ENCODE assay signal across 16 mouse cellular contexts in the genomic region with DNA sequence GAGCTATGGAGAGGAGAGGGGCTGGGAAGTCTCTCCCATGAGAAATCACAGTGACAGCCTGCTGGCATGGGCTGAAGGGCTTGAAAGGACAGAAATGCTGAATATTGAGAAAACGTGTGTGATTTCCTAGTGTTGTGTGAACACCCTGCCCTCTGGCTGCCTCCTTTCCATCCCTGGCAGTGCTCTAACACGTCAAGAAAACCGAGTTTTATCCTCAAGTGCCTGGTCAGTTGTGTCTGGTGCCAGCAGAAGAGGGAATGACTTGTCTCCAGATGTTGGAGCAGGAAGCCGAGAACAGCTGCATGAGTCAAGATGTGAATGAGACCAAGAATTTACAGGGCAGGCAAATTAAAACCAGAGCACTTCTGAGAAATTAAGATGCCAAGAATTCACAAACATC. TPM values are rescaled to one million over a fixed set of nuclear protein-coding genes. Genes with fewer than 3 reads are reported as not detected.
A peak's percentile ranks its signal among the peaks of the same experiment; 100 is the strongest.
DNase-seq lines count a peak whose midpoint lies in the region; ATAC-seq and TF ChIP-seq lines count a peak whose summit lies in the region.
"Had no signal": no experiment of that assay in that cellular context is flagged by ENCODE, and none has a peak within 500 bp of the region (broad histone marks: within the 10 kb centered on the region; RNA-seq: fewer than 3 reads in every experiment).

No protein-coding gene starts in this region.

- no peaks in the 10 kb centered on the region for H3K9me3 ChIP-seq in limb, embryonic 12.5 days
- H3K9me3 ChIP-seq: forebrain, embryonic 15.5 days; megakaryocyte, embryonic 14.5 days had no signal

- H3K4me3 ChIP-seq in gastrocnemius, adult 2 months: no peak overlapping the region
- H3K4me3 ChIP-seq in embryonic fibroblast, embryonic 13.5 days (ENCODE audit: insufficient read depth, low read length): no peak overlapping the region
- no peak overlapping the region for H3K4me3 ChIP-seq in limb, embryonic 12.5 days (replicated peaks)
- H3K4me3 ChIP-seq: forebrain, embryonic 15.5 days; layer of hippocampus, adult 2 months; megakaryocyte, embryonic 14.5 days had no signal

- H3K9ac ChIP-seq in limb, embryonic 12.5 days (replicated peaks): no peak overlapping the region
- H3K9ac ChIP-seq: forebrain, embryonic 15.5 days; lung, embryonic 14.5 days had no signal

- no peak overlapping the region for H3K4me2 ChIP-seq in limb, embryonic 12.5 days
- H3K4me2 ChIP-seq: forebrain, embryonic 15.5 days; lung, embryonic 14.5 days had no signal

- ATAC-seq in limb, embryonic 12.5 days (ENCODE audit: insufficient number of reproducible peaks, insufficient read depth, low FRiP score, low TSS enrichment, low read depth): no peak
- ATAC-seq: forebrain, embryonic 15.5 days had no signal

- 7% methylated on average over 4 of the region's 4 CpGs for WGBS in limb, embryonic 12.5 days

- peak; percentile 36 for DNase-seq in gastrocnemius, adult 2 months
- no peak for DNase-seq in gastrocnemius, postnatal 4 days (ENCODE audit: low spot score in 2 of 2)
- peak; percentile 70 for DNase-seq in 3T3-L1 (ENCODE audit: low read depth, low spot score)
- DNase-seq in kidney, adult 11 months: no peak
- DNase-seq in yolk sac, embryonic 10.5 days (ENCODE audit: low spot score): no peak
- no peak for DNase-seq in cerebellum, adult 9-10 months
- DNase-seq: cerebellum, adult 11 months; cerebellum, postnatal 36 days; lung, embryonic 14.5 days; right cerebral cortex, postnatal 25 days; thymus, adult 18-20 months had no signal

- intact Hi-C loops in gastrocnemius, adult 2 months (cut with DNase I): no loop called here

- TF ChIP-seq POLR2A in embryonic fibroblast, embryonic 13.5 days (IDR thresholded peaks at IDR 0.05; ENCODE audit: low read depth, low read length): no peak

- peak overlapping the region; percentile 46; the same call in 1 of the 2 replicates for H3K27ac ChIP-seq in gastrocnemius, adult 2 months
- peak overlapping the region; percentile 20; the same call in 1 of the 2 replicates for H3K27ac ChIP-seq in embryonic fibroblast, embryonic 13.5 days (ENCODE audit: insufficient read depth, low read length)
- H3K27ac ChIP-seq in limb, embryonic 12.5 days: peak overlapping the region; percentile 54; the same call in 1 of the 2 replicates
- H3K27ac ChIP-seq: forebrain, embryonic 15.5 days; layer of hippocampus, adult 2 months had no signal

- peaks cover 6% of the 10 kb centered on the region for H3K4me1 ChIP-seq in embryonic fibroblast, embryonic 13.5 days (ENCODE audit: control insufficient read depth, insufficient read depth, low read length)
- H3K4me1 ChIP-seq in limb, embryonic 12.5 days (replicated peaks): peaks cover 25% of the 10 kb centered on the region

- TF ChIP-seq CTCF in gastrocnemius, adult 2 months (IDR thresholded peaks at IDR 0.05): no peak
- TF ChIP-seq CTCF in embryonic fibroblast, embryonic 13.5 days (IDR thresholded peaks at IDR 0.05; ENCODE audit: borderline replicate concordance, insufficient read depth, low read length): no peak

- no peaks in the 10 kb centered on the region for H3K27me3 ChIP-seq in limb, embryonic 12.5 days
- H3K27me3 ChIP-seq: forebrain, embryonic 15.5 days had no signal

- no peaks in the 10 kb centered on the region for H3K36me3 ChIP-seq in limb, embryonic 12.5 days
- H3K36me3 ChIP-seq: forebrain, embryonic 15.5 days had no signal

RNA-seq across cellular contexts. Expression of a gene that starts 33.9 kb away (rescaled TPM):
- total RNA-seq in gastrocnemius, adult 2 months (2021): 1 to 10 TPM; 3.8 to 5.1 TPM
- total RNA-seq in gastrocnemius, postnatal 4 days (2021): 1 to 10 TPM; 8.0 to 9.8 TPM
- polyA plus RNA-seq in embryonic fibroblast, embryonic 13.5 days (2011; ENCODE audit: insufficient read length, low read depth, missing spikeins): 27.3 and 29.4 TPM in 2 replicates
- polyA plus RNA-seq in limb, embryonic 12.5 days (2016; fragmentation: Nextera tagmentation; extraction: Ambion mirVana): 30.5 and 33.2 TPM in 2 replicates

RNA-seq across cellular contexts. Expression of a gene that starts 34.6 kb away (rescaled TPM):
- 1 to 10 TPM; 8.1 to 9.8 TPM for total RNA-seq in gastrocnemius, adult 2 months (2021)
- 10 to 100 TPM in 1 of 2 experiments, 1 to 10 TPM in 1; 9.3 to 11.2 TPM for total RNA-seq in gastrocnemius, postnatal 4 days (2021)
- 10.0 and 11.5 TPM in 2 replicates for polyA plus RNA-seq in embryonic fibroblast, embryonic 13.5 days (2011; ENCODE audit: insufficient read length, low read depth, missing spikeins)
- polyA plus RNA-seq in limb, embryonic 12.5 days (2016; fragmentation: Nextera tagmentation; extraction: Ambion mirVana): 20.4 and 20.7 TPM in 2 replicates

Comparison
In these comparisons a context has a peak if more than half of its experiments do, and no peak if none do; other contexts are left out.
1. DNase-seq: peak in gastrocnemius, adult 2 months (single experiment) and 3T3-L1 (single experiment); none in gastrocnemius, postnatal 4 days (0 of 2), kidney, adult 11 months (single experiment), yolk sac, embryonic 10.5 days (single experiment) and cerebellum, adult 9-10 months (single experiment).
2. Peak in every context shown above with its lines, with median percentiles within 50 percentile points of each other: H3K27ac ChIP-seq.